Mouse (Mus musculus): ENCODE results near the gene Olfr538.
"Not testable (repeated sequence)": the region's sequence is repeated elsewhere in the genome, so short reads cannot be mapped to it uniquely, and the experiment has no call there.

Olfr538 gene

GRCm38 (mm10) chr7:140567586-140567985, at the start of gene Olfr538:
TSS of gene Olfr538 (plus strand) at chr7:140567886.
- DNase-seq = no peak

GRCm38 (mm10) chr7:140539746-140540145, 27.9 kb upstream of the Olfr538 start:
- no peak for DNase-seq

- not testable (repeated sequence) for DNase-seq
These were observed 33.3 kb downstream of the Olfr538 start, which contains the start of gene Olfr46 for GRCm38 (mm10) chr7:140600969-140601368. TSS of gene Olfr46 (plus strand) at chr7:140601269.

Measured in cerebellum, adult 11-12 months (tissue).